Comparison of ENCODE assay signal across 23 mouse cellular contexts in the genomic region with DNA sequence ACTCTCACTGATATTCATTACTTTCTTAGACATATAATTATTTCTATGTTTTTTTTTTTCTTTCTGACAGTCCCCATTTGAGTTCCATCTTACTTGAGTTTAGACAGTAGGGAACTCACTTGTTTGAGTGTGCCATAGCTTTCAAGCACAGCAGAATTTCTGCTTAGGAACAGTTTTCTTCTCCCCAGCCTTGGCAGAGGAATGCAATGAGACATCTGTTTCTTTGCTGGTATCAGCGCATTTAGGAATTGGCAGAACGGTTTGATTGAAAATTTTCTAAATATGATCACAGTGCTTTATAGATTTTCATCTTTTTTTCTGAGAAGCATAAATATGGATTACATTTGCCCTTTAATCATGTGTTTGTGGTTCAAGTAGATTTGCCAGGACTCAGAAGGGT.
DNase-seq lines count a peak whose midpoint lies in the region; ATAC-seq lines count a peak whose summit lies in the region.
"Had no signal": no experiment of that assay in that cellular context is flagged by ENCODE, and none has a peak within 500 bp of the region (broad histone marks: within the 10 kb centered on the region; RNA-seq: fewer than 3 reads in every experiment).

No protein-coding gene starts in this region.

- 87% methylated on average over 2 of the region's 2 CpGs for WGBS in intestine, embryonic 15.5 days

- no peak overlapping the region for H3K27ac ChIP-seq in intestine, embryonic 15.5 days
- H3K27ac ChIP-seq: forebrain, embryonic 12.5 days; heart, adult 2 months; heart, embryonic 13.5 days; kidney, postnatal 0 days; liver, embryonic 13.5 days; midbrain, embryonic 12.5 days had no signal

- no peaks in the 10 kb centered on the region for H3K36me3 ChIP-seq in intestine, embryonic 15.5 days
- H3K36me3 ChIP-seq: forebrain, embryonic 12.5 days; heart, embryonic 13.5 days; liver, embryonic 13.5 days; midbrain, embryonic 12.5 days had no signal

- no peaks in the 10 kb centered on the region for H3K4me1 ChIP-seq in intestine, embryonic 15.5 days (replicated peaks)
- H3K4me1 ChIP-seq: forebrain, embryonic 12.5 days; heart, embryonic 13.5 days; liver, embryonic 13.5 days; midbrain, embryonic 12.5 days had no signal

- no peak overlapping the region for H3K9ac ChIP-seq in intestine, embryonic 15.5 days
- H3K9ac ChIP-seq: forebrain, embryonic 12.5 days; heart, embryonic 13.5 days; liver, embryonic 13.5 days; midbrain, embryonic 12.5 days had no signal

- no peak overlapping the region for H3K4me2 ChIP-seq in intestine, embryonic 15.5 days (replicated peaks)
- H3K4me2 ChIP-seq: forebrain, embryonic 12.5 days; heart, embryonic 13.5 days; liver, embryonic 13.5 days; midbrain, embryonic 12.5 days had no signal

- no peak overlapping the region for H3K4me3 ChIP-seq in intestine, embryonic 15.5 days (replicated peaks)
- H3K4me3 ChIP-seq: forebrain, embryonic 12.5 days; heart, adult 2 months; heart, embryonic 13.5 days; liver, embryonic 13.5 days; midbrain, embryonic 12.5 days had no signal

- DNase-seq in layer of hippocampus, adult 11-12 months (ENCODE audit: low spot score): peak; percentile 31
- DNase-seq in layer of hippocampus, postnatal 10 days (ENCODE audit: low spot score in 2 of 2): no peak
- DNase-seq in right cerebral cortex, postnatal 10 days (ENCODE audit: low spot score in 2 of 2): peak; percentile 36 to 60
- DNase-seq in right cerebral cortex, postnatal 14 days: no peak
- DNase-seq in layer of hippocampus, adult 8-10 months (ENCODE audit: low spot score in 2 of 2): peak; percentile 32 to 37
- DNase-seq in ovary, postnatal 14 days (ENCODE audit: low spot score): no peak
- DNase-seq: adrenal gland, adult 8-10 months; cerebellum, adult 9-11 months; gastrocnemius, postnatal 25 days; heart, adult 2 months; heart, postnatal 14 days; kidney, adult 11 months; liver, embryonic 13.5 days; lung, adult 2 months; lung, postnatal 14 days; thymus, adult 2 months; thymus, postnatal 4 days had no signal

- H3K27me3 ChIP-seq in intestine, embryonic 15.5 days (replicated peaks): no peaks in the 10 kb centered on the region
- H3K27me3 ChIP-seq: forebrain, embryonic 12.5 days; heart, embryonic 13.5 days; liver, embryonic 13.5 days; midbrain, embryonic 12.5 days had no signal

- no peaks in the 10 kb centered on the region for H3K9me3 ChIP-seq in intestine, embryonic 15.5 days
- H3K9me3 ChIP-seq: forebrain, embryonic 12.5 days; heart, embryonic 13.5 days; liver, embryonic 13.5 days; midbrain, embryonic 12.5 days had no signal

- ATAC-seq in intestine, embryonic 15.5 days: no peak
- ATAC-seq: activated CD4-positive, CD25-positive, alpha-beta regulatory T cell, adult 4 months had no signal

Comparison
In these comparisons a context has a peak if more than half of its experiments do, and no peak if none do; other contexts are left out.
1. DNase-seq: peak in layer of hippocampus, adult 11-12 months (single experiment), right cerebral cortex, postnatal 10 days (2 of 2) and layer of hippocampus, adult 8-10 months (2 of 2); none in layer of hippocampus, postnatal 10 days (0 of 2), right cerebral cortex, postnatal 14 days (single experiment) and ovary, postnatal 14 days (single experiment).